Mouse (Mus musculus) mammary gland, adult 2 months (tissue): ENCODE results near the gene Armc7. TPM values are rescaled to one million over a fixed set of nuclear protein-coding genes. Genes with fewer than 3 reads are reported as not detected.

Experiments used
- polyA plus RNA-seq: library from polyadenylated mRNA; depleted of rRNA; stranded (reverse); fragments of >200 nt; gene quantifications from 2 replicates; pipeline ENCODE4 v1.2.3, GENCODE M21; 2012; ENCODE audit warnings: low replicate concordance; rRNA removed

Gene Armc7
- 11.8 and 44.6 TPM in 2 replicates for polyA plus RNA-seq

DNA sequence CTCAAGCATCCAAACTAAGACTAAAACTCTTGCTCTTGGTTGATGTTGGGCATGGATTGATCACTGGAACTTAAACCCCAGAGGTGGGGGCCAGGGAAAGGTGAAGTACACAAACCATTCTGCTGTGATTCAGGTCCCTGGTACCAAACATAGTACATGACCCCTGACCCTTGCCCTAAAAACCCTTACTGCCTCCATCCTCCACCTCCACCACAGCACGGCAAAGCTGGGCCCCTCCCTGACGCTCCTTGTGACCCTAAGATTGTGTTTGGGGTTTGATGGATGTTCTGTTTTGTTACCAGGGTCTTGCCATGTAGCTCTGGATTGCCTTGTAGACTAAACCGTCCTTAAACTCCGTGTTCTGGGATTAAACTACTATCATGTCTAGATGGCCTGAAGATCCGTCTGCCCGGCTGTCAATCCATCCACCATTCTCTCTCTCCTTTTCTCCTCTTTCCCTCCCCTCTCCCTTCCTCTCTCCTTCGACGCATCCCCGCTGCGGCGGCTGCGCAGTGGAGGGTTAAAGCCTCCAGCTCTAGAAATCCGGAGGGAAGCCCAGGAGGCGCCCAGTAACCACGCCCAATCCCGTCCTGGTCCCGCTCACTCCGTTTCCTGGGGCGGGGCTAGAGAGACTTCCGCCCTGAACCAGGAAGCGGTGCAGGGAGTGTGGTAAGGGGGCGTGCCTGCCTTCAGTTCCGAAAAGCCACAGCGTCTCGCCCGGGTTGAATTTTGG is at the start of gene Armc7:
Gene Armc7 (plus strand): TSS at position 643 of the 733 bp plus-strand sequence.

DNA sequence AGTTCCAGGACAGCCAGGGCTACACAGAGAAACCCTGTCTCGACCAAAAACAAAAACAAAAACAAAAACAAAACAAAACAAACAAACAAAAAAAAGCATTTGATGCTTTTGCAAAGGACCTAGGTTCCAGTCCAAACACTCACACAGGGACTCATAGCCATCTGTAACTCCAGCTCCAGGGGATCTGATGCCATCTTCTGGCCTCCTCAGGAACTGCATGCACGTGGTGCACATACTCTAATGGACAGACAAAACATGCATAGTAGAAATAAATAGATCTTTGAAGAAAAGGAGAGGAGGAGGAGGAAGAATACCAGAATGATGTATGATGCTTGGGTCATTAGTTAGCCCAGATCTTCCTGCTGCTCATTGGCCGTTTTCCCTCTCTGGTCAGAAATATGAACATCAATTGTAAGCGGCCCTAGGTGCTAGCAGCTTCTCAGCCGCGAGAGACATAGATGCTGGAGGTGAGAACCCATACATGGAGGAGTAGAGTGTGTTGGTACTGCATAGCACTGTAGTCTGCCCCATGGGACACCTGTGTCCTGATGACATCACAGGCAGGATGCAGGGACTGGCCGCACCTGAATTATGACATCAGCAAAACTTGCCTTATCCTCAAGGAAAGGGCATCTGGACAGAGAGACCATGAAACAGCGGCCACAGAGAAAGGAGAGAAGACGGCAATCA is 35.4 kb upstream of the Armc7 start, which contains the start of gene Trim80:
Gene Trim80 (plus strand): TSS at position 640 of the 690 bp plus-strand sequence.

DNA sequence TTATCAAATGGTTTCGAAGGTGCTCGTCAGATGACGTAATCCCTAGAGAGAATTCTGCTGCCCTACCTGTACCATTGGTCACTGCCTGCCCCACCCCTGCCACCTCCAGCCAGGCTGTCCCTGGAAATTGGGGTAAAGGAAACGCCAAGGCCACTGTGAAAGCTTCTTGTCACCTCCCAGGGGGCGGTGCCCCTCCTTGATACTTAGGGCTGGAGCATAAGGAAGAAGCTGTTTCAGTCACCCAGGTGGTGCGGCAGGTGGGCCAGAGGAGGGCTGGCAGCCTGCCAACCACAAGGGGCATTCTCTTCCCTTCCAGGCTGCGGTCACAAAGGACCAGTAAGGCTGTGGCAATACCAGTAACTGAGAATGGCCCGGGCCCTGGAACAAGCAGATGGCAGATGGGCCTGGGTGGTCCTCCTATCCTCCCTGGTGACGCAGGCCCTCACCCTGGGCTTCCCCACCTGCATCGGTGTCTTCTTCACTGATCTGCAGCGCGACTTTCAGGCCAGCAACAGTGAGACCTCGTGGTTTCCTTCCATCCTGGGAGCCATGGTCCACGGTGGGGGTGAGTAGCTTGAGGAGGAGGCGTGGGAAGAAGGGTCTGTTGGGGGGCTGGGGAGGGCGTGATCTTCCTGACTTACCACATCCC is 13.1 kb upstream of the Armc7 start, which contains the start of gene Slc16a5:
Gene Slc16a5 (plus strand): TSS at position 232 of the 649 bp plus-strand sequence.

DNA sequence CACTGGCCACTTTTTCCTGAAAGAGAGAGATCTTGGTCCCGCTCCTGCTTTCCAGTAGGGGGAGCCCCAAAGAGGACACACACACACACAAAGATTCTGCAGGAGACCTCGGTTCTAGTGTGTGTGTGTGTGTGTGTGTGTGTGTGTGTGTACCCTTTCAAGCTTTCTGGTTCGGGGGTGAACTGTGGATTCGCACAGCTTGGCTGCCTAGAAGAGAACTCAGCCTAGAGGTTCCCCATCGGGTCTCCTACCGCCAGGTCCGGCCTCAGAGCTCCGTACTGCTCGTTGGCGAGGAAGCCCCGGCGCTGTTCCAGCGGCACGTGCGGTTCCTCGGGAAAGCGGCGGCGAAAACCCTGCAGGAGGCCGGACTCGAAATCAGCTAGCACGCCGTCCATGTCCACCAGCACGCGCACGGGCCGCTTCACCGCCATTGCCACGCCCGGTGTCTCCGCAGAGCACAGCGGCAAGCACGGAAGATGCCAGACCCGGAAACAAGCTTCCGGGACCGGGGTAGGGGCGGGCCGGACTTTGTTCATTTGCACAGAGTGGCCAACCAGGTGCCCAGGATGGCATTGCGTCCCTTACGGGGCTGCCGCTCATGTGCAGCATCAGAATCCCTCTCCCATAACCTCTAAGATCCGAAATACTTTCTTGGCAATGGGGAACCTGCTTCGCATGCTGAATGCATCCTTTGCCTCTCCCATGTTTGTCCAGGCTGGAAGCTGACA is 16.1 kb downstream of the Armc7 start, which contains the start of gene Nt5c:
Gene Nt5c (minus strand): TSS at position 507 of the 728 bp plus-strand sequence.

DNA sequence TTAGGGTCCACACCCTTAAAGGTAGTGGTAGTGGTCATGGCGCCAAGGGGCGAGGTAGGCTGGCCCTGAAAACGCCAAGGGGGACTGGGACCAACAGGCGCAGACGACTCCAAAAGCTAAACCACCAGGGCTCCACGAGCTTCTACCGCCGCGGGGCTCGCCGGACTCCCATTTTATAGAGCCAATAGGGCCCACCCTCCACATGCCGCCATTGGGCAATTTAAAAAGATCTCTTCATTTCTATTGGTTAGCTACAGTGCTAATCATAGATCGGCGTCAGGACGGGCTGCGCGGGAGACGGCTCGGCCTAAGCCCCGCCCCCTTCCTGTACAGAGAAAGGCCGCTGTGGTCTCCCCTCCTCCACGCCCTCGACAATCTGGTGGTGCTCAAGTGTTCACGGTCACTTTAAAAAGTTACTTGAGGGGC is 38.8 kb downstream of the Armc7 start, which contains the start of gene Jpt1:
Gene Jpt1 (minus strand): TSS at position 150 of the 426 bp plus-strand sequence.

DNA sequence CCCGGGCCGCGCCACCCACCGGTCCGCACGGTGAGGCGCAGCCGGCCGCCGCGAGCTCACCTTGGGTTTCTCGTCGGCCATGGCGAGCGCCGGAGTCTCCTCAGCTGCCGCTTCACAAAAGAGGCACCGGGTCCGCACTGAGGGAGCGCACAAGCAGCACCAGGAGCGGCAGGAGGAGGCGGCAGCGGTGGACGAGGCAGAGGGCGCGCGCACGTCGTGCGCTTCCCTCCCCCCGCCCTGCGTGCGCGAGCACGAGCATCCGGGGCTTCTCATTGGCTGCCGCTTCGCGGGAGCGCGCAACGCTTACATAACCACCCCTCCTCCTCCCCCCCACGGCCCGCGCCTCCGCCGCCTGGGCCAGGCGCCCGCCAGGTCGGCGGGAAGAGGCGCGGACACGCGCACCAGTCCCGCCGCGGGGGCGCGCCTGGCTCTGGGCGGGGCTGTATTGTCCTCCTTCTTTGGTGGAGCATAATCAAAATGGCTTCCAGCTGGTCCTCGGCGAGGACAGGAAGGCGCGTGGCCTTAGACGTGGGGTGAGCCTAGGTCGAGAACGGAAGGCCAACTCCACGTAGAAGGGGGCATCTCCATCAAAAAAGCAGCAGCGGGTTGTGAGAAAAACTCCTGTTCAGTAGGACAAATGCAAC is 60.7 kb downstream of the Armc7 start, which contains the start of gene Sumo2:
Gene Sumo2 (minus strand): TSS at position 239 of the 644 bp plus-strand sequence.

Other genes with a start within 250 kb of the Armc7 start
- gene Grin2c, start 208.4 kb upstream of the Armc7 start, polyA plus RNA-seq = 0.11 and 0.59 TPM in 2 replicates
- gene Fdxr, start 198.6 kb upstream of the Armc7 start, polyA plus RNA-seq = 17.8 and 30.0 TPM in 2 replicates
- gene Fads6, start 178.0 kb upstream of the Armc7 start, polyA plus RNA-seq = 4.2 and 5.5 TPM in 2 replicates
- gene Otop2, start 168.5 kb upstream of the Armc7 start, polyA plus RNA-seq = not detected in 2 replicates
- 0.26 and 0.37 TPM in 2 replicates for gene Ush1g, start 153.6 kb upstream of the Armc7 start, polyA plus RNA-seq
- gene Otop3, start 140.9 kb upstream of the Armc7 start, polyA plus RNA-seq = 0.05 and 0.16 TPM in 2 replicates
- 53.5 and 57.6 TPM in 2 replicates for gene Hid1, start 107.9 kb upstream of the Armc7 start, polyA plus RNA-seq
- gene Cdr2l, start 93.8 kb upstream of the Armc7 start, polyA plus RNA-seq = 18.2 and 20.7 TPM in 2 replicates
- 58.1 and 65.1 TPM in 2 replicates for gene Mrpl58, start 71.9 kb upstream of the Armc7 start, polyA plus RNA-seq
- gene Atp5h, start 55.7 kb upstream of the Armc7 start, polyA plus RNA-seq = 52.6 and 152 TPM in 2 replicates
- gene Kctd2, start 55.5 kb upstream of the Armc7 start, polyA plus RNA-seq = 36.0 and 38.1 TPM in 2 replicates
- gene Trim80, start 35.1 kb upstream of the Armc7 start, polyA plus RNA-seq = 0.42 and 0.57 TPM in 2 replicates
- gene Slc16a5, start 13.2 kb upstream of the Armc7 start, polyA plus RNA-seq = 5.7 and 10.6 TPM in 2 replicates
- 41.8 and 67.1 TPM in 2 replicates for gene Nt5c, start 16.2 kb downstream of the Armc7 start, polyA plus RNA-seq
- 216 and 221 TPM in 2 replicates for gene Jpt1, start 38.7 kb downstream of the Armc7 start, polyA plus RNA-seq
- 32.4 and 64.1 TPM in 2 replicates for gene Sumo2, start 60.6 kb downstream of the Armc7 start, polyA plus RNA-seq
- gene Nup85, start 88.8 kb downstream of the Armc7 start, polyA plus RNA-seq = 30.2 and 65.1 TPM in 2 replicates
- 24.3 and 26.8 TPM in 2 replicates for gene Mrps7, start 128.3 kb downstream of the Armc7 start, polyA plus RNA-seq
- 34.7 and 39.4 TPM in 2 replicates for gene Gga3, start 128.4 kb downstream of the Armc7 start, polyA plus RNA-seq
- 164 and 226 TPM in 2 replicates for gene Mif4gd, start 137.3 kb downstream of the Armc7 start, polyA plus RNA-seq
- 176 and 234 TPM in 2 replicates for gene Slc25a19, start 152.6 kb downstream of the Armc7 start, polyA plus RNA-seq
- 47.1 and 53.9 TPM in 2 replicates for gene Grb2, start 232.9 kb downstream of the Armc7 start, polyA plus RNA-seq